Mouse (Mus musculus): ENCODE results near the gene Vcl. TPM values are rescaled to one million over a fixed set of nuclear protein-coding genes. Genes with fewer than 3 reads are reported as not detected.

The Vcl gene
- polyA plus RNA-seq, 1 experiment = 85.2 TPM

GRCm38 (mm10) chr14:21013800-21014334 lies 84.7 kb downstream of the Vcl start:
- no peak for DNase-seq (ENCODE audit: low read depth)

- DNase-seq (ENCODE audit: low read depth) = no peak
Measured at GRCm38 (mm10) chr14:21017871-21018270, 88.7 kb downstream of the Vcl start.

- DNase-seq (ENCODE audit: low read depth) = no peak
Measured at GRCm38 (mm10) chr14:21018977-21019376, 89.8 kb downstream of the Vcl start.

- no peak for DNase-seq (ENCODE audit: low read depth)
Measured at GRCm38 (mm10) chr14:21020435-21020834, 91.2 kb downstream of the Vcl start.

- DNase-seq (ENCODE audit: low read depth) = no peak
Measured at GRCm38 (mm10) chr14:21027542-21027941, 98.3 kb downstream of the Vcl start.

- DNase-seq (ENCODE audit: low read depth) = no peak
Measured at GRCm38 (mm10) chr14:21029025-21029659, 99.9 kb downstream of the Vcl start.

- DNase-seq (ENCODE audit: low read depth) = no peak
Measured at GRCm38 (mm10) chr14:21031783-21032511, 102.7 kb downstream of the Vcl start.

- DNase-seq (ENCODE audit: low read depth) = no peak
Measured at GRCm38 (mm10) chr14:21034271-21034670, 105.1 kb downstream of the Vcl start.

- no peak for DNase-seq (ENCODE audit: low read depth)
Measured at GRCm38 (mm10) chr14:21034791-21035190, 105.6 kb downstream of the Vcl start.

- no peak for DNase-seq (ENCODE audit: low read depth)
Measured at GRCm38 (mm10) chr14:21039077-21039476, 109.9 kb downstream of the Vcl start.

- DNase-seq (ENCODE audit: low read depth) = no peak
Measured at GRCm38 (mm10) chr14:21039623-21040022, 110.4 kb downstream of the Vcl start.

- DNase-seq (ENCODE audit: low read depth) = no peak
Measured at GRCm38 (mm10) chr14:21047840-21048239, 118.6 kb downstream of the Vcl start.

GRCm38 (mm10) chr14:21048879-21049278 lies 119.7 kb downstream of the Vcl start:
- DNase-seq (ENCODE audit: low read depth) = no peak

- DNase-seq (ENCODE audit: low read depth) = no peak
Measured at GRCm38 (mm10) chr14:21050734-21051133, 121.5 kb downstream of the Vcl start.

- no peak for DNase-seq (ENCODE audit: low read depth)
Measured at GRCm38 (mm10) chr14:21051380-21052111, 122.3 kb downstream of the Vcl start.

- DNase-seq (ENCODE audit: low read depth) = no peak
Measured at GRCm38 (mm10) chr14:21052112-21052780, 123.0 kb downstream of the Vcl start, which contains the start of the genes Ap3m1 and Adk. Gene Ap3m1, minus strand, starts transcription at chr14:21052508. Gene Adk, plus strand, starts transcription at chr14:21052574.

- DNase-seq (ENCODE audit: low read depth) = no peak
Measured at GRCm38 (mm10) chr14:21052781-21053130, 123.6 kb downstream of the Vcl start.

GRCm38 (mm10) chr14:21053151-21053550 lies 124.0 kb downstream of the Vcl start:
- DNase-seq (ENCODE audit: low read depth) = no peak

GRCm38 (mm10) chr14:21053586-21053985 lies 124.4 kb downstream of the Vcl start:
- DNase-seq (ENCODE audit: low read depth) = no peak

- DNase-seq (ENCODE audit: low read depth) = no peak
Measured at GRCm38 (mm10) chr14:21058972-21059371, 129.8 kb downstream of the Vcl start.

GRCm38 (mm10) chr14:21062766-21063513 lies 133.7 kb downstream of the Vcl start:
- no peak for DNase-seq (ENCODE audit: low read depth)
